Mouse (Mus musculus): ENCODE data around the gene Etv1.

Gene Etv1

DNA sequence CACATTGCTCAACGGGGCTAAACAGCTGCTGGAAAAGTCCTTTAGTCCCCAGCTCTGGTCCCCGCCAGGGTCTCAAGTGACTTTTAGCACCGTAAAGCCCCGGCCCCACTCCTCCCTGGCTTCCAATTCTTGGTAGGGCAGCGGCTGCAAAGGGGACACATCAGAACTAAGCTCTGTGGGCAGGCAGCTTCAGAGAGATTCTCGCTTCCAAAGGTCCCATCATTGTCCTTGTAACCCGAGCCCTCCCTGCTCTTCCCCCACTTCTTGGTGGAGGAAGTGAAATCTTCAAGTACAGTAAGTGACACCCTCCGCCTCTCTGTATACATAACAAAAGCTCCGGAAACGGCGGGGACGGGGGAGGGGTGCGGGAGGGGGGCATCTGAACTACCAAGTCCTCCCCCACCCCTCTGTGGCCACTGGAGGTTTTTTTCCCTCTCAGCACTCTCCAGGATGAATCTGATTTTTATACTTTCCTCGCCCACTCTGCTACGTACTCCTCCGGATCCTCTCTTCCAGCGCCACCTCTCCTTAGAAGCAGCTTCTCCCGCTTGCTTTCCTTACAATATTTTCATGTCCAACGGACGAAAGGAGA lies at the start of gene Etv1:
Gene Etv1 (plus strand): TSS at position 195 of the 592 bp plus-strand sequence.
- DNase-seq: peak; percentile 26 to 45

DNA sequence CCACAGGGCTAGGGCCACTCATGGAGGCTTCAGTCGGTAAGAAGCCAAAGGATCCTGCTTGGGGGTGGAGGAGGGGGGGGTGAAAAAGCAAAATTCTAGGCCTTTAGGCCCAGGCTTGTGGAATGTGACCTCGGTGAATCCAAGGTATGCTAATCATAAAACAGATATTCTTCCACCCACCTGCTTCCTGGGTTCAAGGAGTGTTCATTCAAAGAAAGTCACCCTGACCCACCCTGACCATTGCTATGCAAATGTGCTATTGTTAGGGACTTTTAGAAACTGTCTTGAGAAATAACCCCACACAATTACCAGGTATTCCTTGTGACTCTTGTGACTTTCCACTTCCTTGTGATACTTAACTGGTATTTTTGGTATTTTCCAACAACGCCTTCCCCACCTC lies 49.5 kb upstream of the Etv1 start:
- DNase-seq: no peak

DNA sequence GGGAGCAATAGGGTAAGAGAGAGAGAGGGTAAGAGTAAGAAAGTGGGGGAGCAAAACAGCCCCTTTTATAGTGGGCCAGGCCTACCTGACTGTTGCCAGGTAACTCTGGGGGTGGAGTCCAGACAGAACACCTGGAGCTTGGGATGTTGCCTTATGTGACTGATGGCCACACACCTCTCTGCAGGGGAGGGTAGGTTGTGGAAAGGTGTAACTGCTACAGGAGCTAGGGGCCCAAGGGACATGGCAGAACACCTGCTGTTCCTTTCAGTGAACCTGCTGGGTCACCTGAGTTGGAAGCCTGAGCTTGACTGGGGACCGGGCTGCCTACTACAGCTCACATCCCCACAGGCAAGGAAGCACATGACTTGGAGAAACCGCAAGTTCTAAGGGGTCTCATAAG lies 48.4 kb upstream of the Etv1 start:
- no peak for DNase-seq

DNA sequence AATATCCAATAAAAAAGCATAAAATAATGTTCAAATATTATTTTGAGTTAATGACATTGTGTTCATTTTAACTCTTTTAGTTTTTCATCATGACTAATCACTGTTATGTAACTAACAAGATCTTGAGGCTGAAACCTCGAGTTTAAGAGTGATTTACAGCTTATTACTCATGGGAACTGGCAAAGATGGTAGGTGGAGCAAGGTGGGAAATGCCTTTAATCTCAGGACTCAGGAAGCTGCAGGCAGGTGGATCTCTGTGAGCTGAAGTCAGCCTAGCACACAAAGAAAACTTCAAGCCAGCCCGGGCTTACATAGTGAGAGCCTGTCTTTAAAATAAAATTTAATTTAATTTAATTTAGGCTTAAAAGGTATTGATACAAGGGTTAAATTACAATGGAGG lies 19.9 kb upstream of the Etv1 start:
- no peak for DNase-seq

DNA sequence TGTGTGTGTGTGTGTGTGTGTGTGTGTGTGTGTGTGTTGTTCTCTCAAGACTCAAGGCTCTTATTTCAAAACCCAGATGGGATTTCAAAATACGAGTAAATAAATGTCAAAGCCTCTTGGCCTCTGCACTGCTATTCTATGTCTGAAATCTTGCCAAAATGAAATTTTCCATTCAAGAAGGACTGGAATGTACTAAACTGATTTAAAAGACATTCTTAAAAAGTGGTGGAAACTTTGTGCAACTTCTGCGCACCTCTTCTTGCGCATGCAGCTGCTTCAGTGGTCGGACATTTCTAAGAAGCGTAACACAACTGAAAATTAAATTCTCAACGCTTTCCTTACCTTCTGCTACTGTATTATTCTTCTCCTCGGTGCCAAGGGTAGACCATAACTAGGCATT lies 1.9 kb upstream of the Etv1 start:
- DNase-seq: peak in 1 of 2 experiments; percentile 14

DNA sequence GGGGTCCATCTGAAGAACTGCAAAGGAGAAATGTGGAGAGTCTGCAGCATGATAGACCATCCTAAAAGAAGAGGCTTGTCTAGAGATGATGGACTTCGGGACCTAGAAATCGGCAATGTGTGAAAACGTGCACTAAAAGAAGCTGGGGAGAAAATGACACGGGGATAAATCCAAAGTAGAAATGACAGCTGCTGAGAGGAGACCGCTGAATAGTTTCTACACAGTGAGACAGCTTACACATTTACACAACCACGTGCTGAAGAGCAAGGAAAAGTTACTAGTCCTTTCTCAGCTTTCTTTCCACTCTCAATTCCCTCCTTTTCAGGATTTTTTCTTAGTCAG lies 1.3 kb upstream of the Etv1 start:
- DNase-seq: no peak

DNA sequence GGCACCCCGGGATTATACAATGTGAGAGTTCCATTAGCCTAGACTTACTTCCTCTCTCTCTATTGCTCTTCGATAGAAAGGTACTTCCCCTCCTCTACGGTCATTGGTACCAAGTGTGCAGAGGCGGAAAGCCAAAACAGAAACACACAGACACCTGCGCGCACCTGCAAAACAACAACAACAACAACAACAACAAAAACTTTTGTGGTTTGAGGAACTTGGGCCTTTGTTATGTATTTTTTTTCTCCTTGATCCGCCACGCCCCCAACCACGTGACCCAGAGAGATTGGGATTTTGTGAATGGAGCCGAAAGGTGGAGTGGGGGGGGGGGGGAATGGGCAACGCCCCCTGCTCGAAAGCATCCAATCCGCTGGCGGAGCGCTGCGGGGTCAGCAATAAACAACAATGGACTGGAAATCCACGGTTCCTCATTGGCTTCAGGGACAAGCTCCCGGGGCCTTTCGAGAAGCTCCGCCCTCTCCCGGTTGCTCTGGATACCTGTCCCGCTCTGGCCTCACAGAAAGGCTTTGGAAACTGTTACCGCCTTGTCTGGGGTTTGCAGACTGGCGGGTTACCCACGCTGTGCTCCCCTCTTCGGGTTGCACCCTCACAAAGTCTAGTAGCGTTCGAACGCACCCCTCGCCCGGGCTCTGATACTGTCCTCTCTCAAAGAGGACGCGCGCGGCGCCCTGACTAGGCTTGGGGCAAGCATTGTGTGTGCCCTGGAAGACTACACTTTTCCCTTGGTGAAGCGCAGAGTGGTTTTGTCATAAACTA lies 693 bp upstream of the Etv1 start:
- DNase-seq: peak; percentile 92 to 95

DNA sequence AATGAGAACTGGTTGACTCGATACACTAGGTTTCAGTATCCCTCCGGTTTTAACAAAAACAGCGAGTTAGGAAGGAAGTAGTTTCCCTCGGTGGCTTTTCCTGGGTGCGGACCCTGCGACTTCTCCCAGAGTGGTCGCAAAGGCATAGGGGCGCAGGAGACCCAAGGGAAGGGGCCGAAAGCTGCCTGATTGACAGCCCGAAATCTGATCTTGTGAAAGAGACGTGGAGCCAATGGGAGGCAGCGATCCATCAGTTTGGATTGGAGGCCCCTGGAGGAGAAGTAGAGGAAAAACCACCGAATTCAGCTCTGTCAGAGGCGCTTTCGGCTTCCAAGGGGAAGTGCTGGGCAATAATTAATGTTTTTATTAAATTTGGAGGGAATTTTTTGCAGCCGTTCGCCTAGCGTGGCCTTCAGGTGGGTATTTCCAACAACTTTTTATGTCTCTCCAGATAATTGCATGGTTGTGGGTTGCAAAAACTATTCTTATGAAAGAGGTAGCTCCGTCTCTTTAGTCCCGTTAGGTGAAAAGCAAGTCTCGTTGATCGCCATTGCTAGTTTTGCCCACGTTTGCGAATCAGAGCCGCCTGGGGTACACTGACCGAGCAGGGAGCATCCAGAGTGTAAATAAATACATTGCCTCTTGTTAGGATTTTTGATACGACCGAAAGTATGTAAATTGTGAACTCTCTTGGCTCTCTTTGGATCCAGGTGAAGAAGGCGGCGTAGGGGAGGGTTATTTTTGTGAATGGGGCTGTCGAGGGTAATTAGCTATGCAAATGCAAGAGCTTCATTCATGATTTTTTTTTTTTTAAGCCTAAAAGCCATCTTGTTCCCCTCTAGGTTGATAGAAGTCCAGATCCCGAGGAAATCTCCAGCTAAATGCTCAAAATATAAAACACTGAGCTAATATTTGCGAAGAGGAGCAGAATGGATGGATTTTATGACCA lies 1.1 kb downstream of the Etv1 start:
- peak; percentile 65 to 66 for DNase-seq

DNA sequence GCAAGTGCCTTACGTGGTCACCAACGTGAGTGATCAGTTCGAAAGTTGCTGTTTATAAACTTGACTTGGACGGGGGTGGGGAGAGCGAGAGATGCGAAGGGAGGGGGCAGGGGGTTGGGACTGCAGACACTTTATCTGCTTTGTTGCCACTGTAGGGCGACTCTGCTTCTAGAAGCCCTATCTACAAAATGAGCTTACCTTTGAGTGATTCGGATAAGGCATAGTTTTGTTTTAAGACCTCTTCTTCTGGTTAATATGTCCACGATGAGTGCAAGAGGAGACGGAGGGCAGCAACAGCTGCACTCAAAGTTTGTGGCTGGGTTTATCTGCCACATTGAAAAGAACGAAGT lies 1.8 kb downstream of the Etv1 start:
- peak; percentile 30 to 48 for DNase-seq

DNA sequence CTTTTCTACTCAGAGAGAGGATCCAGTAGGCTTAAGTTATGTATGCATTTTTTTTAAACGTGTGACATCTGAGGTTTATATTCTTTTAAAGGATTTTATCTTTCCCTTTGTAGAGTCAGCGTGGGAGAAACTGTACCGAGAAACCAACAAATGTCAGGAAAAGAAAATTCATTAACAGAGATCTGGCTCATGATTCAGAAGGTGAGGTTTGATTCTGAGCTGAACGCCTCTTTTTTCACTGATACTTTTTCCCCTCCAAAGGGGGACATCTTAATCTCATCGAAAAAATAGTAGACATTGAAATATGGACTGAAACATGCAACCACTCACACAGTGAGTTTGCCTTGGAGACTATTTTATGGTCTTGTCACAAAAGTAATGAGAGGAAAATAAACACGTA lies 2.5 kb downstream of the Etv1 start:
- DNase-seq: no peak

DNA sequence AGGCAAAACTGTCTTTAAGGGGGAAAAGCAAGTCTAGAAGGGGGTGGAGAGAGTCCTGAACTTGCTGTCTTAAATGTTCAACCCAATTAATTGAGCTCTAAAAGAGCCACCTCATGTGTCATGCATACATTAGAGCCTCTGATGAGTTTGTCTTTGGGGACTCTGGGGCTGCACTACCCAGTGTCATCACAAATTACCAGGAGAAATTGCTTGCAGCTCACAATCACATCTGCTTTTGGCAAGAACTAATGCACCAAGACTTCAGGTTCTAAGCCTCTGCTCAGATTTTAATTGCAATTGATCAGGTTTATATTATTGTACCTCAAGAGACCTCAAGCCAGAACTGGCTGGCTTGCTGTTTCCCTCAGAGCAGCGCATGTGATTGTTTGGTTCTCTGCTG lies 4.1 kb downstream of the Etv1 start:
- no peak for DNase-seq

DNA sequence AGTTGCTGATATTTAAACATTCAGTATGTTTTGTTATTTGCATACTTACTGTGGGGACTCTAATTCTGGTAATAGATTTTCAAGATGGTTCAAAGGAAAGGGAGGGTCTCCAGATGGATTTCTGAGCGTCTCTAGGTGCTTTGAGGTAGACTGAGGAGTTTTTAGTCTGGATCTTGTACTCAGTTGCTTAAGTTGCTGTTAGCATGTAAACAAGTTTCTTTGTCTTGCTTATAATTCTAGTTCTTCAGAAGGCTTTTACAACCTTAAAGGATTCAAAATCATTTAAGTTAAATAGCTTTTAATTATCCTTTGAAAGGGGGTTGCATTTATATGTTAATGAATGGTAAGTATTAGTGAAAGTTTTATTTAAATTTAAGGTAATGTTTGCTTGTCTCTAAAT lies 5.0 kb downstream of the Etv1 start:
- DNase-seq: no peak

DNA sequence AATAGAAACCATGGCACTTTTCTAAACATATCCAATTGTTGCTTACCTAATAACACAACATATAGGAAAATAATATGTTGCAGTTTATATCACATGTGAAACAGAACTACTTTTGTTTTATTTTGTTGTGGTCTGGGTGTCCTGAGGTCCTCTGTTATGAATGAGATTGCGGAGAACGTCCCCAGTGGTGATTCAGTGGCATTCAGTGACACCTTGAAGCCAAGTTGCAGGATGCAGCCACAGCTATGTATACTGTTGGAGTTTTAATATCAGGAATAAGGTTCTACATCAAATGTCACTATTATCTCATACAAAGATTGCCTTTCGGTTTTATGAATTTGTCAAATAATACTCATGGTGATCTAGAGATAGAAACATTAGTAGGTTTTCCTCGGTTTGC lies 7.4 kb downstream of the Etv1 start:
- no peak for DNase-seq

DNA sequence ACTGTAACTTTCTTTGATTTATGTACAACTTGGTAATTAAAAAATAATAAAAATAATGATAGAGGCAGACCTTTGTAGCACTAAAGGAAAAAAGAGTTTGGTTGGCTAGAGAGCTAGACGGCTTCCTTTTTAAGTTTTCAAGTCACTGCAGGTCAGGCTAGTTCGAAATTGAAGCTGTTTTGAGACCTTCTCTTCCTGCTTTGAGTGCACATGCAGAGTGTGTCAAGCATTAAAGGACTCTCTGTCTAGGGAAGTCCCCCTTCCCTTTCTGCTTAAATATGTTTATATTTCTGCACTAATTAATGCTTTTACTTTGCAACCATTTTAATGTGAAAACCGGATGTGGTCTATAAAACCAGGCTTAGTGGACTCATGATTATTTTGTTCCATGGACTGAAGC lies 8.5 kb downstream of the Etv1 start:
- DNase-seq: no peak

DNA sequence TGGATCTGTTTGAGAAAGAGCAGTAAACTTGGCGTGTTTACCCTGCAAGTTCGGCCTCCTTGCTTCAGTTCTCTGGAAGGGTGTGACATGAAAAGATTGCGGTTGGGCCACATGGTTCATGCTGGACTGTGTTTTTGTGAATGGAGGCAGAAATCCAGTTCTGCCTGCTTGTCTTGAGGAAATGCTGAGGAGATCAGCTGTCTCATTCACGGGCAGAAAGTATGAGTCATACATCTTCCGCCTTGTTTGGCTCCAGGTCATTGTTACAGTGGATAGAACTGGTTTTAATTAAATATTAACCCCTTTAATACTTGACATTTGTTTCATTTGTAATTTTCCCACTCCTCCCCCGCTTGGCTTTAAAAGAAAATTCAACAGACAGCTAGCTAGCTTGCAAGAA lies 9.4 kb downstream of the Etv1 start:
- DNase-seq: peak; percentile 41 to 75

DNA sequence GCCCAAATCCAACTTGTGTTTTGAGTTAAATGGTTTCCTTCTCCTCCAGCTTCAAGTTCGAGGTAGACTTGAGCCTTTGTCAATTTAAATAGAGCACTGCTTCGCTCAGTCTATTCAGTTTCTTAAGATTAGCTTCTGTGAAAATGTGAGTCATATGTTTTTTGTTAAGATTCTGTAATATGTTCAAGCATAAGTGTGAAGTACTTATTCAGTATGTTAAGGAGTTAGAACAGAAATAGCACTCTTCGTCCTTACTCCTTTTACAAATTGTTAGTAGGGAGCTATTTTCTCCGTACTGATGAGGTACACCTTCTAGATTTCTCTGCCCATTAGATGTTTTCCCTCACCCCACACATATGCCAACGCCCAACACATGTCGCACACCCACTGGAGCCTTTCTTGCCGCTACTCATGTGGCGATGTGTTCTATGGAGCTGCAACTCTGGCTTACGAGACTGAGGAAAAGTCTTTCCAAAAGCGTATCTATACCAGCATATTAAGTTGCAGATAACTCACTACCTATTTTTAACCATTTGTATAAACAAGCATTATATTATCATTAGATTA lies 10.7 kb downstream of the Etv1 start:
- DNase-seq: no peak

DNA sequence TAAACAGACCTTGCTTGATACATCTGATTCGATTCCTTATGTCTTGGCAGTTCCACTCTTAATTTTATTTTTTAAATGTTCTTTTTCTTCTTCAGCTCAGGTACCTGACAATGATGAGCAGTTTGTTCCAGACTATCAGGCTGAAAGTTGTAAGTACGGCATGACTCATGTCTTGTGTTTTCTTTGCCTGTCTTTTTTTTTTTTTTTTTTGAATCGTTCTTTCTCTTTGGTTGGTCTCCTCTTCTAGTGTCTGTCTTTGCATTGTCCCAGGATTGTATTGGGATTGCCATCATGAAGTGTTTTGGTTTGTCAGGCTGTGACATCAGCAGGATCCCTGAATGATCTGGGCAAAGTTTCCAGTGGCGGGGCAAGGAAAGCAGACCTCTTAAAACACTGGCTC lies 13.9 kb downstream of the Etv1 start:
- DNase-seq: no peak

DNA sequence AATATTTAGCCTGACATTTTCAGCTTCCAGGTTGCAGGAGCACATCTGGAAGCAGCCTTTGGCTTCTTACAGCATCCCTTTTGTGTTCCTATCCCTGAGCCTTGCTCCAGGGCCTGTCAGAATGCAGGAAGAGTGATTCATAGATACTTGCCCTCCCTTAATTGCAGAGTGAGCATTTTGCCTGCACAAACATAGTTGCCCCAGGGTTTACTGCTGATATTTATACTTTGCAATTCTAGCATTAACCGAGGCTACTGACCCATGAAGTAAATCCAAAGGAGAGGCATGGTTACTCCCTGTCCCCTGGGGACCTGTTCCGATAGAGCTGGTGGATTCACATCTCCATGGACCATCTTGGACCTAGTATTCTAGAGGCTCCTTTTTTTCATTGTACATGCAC lies 14.5 kb downstream of the Etv1 start:
- DNase-seq: peak; percentile 4 to 48

DNA sequence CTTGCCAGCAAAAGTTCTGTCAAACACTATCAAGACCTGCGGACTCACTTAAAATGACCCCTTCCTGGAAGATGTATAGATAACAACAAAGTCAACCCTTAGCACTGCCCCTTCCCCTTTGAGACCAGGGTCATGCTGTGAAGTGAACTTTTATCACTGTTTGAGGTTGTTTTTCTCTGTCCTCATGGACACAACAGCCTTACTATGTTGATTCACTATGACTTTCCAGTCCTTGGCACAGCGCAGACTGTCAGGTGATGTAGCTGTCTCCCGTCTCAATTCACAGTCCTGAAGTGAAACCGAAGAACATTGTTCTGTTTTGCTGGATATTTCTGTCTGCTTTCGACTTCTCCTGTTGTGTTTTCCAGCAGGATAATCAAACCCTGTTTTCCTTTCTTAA lies 27.9 kb downstream of the Etv1 start:
- DNase-seq: peak in 1 of 2 experiments; percentile 33

DNA sequence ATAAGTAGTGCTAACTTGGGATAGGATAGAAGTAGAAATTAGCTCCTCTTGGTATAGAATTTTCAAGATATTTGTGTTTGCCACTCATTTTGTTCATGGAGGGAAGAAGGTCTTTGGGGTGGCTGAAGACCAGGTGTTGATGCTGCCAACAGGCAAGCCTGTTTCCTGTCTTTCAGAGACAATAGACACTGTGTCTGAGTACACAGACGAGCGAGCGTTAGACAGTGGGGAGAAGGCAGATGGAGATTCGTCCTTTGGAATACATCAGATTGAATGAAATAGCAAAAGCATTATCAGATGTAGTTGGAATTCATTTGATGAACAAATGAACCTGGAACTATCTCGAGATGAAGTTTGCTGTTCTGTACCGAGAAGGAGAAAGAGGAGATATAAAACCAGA lies 33.2 kb downstream of the Etv1 start:
- no peak for DNase-seq

DNA sequence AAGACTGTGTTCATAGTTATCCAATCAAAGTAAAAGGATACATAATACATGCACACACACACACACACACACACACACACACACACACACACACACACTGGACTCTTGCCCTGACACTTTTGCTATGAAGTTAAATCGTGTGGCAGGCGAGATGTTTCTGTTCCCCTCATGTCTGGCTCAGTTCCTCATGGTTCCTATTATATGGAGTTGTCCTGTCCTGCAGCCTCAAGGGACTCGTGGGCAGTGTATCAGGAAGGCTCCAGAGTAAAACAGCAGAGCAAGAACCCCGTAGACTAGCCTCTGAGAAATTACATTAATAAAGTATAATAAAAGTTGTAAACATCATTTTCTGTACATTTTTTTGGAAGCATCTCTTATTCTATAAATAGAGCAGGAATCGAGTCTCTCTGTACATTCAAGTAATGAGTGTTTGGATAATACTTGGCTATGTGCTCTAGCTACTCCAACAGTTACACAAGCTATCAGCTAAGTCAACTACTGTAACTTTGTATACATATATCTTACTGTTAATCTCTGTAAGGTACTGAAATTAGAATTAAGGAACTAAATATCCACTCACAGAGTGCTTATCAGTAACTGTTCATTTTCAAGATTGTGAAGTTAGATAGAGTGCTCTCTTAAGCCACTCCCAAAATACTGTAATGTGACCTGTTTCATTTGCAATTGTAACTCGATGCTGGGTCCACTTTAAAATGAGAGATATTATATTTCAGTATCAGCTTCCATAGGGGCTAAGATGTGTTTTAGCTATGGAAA lies 35.0 kb downstream of the Etv1 start:
- no peak for DNase-seq

DNA sequence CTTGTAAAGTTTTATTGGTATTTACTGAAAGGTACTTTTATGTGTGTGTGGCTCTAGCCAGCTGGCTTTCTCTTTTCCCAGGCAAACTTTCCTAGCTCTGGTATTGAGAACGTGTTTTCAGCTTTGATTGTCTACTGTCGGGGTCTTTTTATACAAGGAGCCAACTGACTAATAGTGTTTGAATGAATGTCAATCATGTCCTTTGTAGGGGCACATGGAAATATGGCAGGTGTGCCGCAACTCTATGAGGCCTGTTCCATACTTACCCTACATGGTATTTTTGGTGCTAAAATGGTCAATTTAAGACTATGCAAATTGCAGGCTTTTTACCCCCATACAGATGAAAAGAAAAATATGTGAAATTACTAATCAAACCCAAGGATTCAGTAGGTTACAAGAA lies 37.1 kb downstream of the Etv1 start:
- DNase-seq: no peak

DNA sequence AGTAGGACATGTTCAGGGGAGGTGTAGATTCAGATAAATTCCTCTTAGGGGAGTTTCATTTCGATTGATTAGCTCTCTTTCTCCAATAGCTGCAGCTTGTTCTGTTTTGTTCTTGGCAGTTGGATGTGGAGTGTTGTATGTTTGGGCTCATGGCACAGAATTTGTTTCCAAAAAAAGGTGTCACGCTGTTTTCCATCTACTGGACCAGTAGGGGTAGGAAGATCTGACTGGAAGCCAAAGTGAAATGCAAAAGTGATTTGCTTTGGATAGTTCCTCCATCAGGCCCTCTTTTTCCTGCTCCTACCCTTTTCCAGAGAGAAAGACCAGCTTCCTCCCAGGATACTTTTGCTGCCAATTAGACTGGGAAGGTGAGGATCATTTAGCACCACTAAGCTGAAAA lies 39.1 kb downstream of the Etv1 start:
- no peak for DNase-seq
